Mouse (Mus musculus): ENCODE results near the gene Foxp1. TPM values are rescaled to one million over a fixed set of nuclear protein-coding genes. Genes with fewer than 3 reads are reported as not detected.

Foxp1 gene
- total and polyA plus RNA-seq, 3 experiments: 16.1 to 42.0 TPM; not detected in 1

DNA sequence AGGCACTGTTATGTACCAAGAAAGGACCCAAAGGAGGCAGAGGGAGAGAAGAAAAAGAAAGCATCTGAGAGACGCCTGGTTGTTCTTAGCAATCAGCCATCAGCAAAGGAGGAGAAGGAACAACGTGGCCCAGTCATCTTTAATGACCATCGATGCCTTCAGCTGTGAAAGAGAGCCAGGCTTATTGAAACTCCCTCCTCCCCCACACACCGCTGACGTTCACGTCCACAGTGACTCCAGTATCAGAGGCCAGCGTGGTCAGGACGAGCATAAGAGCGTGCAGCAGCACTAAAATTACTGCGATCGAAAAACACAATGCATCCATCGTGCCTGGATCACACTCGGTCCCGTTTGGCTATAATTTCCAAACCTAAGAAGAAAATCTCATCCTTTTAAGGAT, 223.3 kb downstream of the Foxp1 start:
- no peak overlapping the region for H3K9ac ChIP-seq (ENCODE audit: control insufficient read depth, low read depth, low read length, poor library complexity, severe bottlenecking)
- H3K27ac ChIP-seq (ENCODE audit: control insufficient read depth, low read depth, low read length): no peak overlapping the region
- peaks cover 0 to 4% of the 10 kb centered on the region in 2 experiments; a peak in 3 of 4 replicates for H3K4me1 ChIP-seq (ENCODE audit: control insufficient read depth in 1 of 2, insufficient read depth in 2 of 2, low read length in 2 of 2)
- no peak for TF ChIP-seq POLR2AphosphoS5 (IDR thresholded peaks at IDR 0.05; ENCODE audit: borderline replicate concordance, low read depth, low read length)
- TF ChIP-seq ZMIZ1 (IDR thresholded peaks at IDR 0.05; ENCODE audit: low read depth, low read length): no peak
- TF ChIP-seq MYC (IDR thresholded peaks at IDR 0.05; ENCODE audit: low read depth, low read length): no peak
- no peak for TF ChIP-seq NRF1 (IDR thresholded peaks at IDR 0.05; ENCODE audit: insufficient read depth, low read depth, low read length, poor library complexity, severe bottlenecking)
- no peak for TF ChIP-seq TBP (IDR thresholded peaks at IDR 0.05; ENCODE audit: low read depth, low read length)
- no peak for TF ChIP-seq EP300 (IDR thresholded peaks at IDR 0.05; ENCODE audit: low read depth in 1 of 2, low read length in 2 of 2)
- TF ChIP-seq TAL1 (IDR thresholded peaks at IDR 0.05; ENCODE audit: low read length): no peak
- TF ChIP-seq UBTF (IDR thresholded peaks at IDR 0.05; ENCODE audit: borderline replicate concordance, insufficient read depth, low read depth, low read length): no peak
- H3K4me3 ChIP-seq (ENCODE audit: control insufficient read depth in 1 of 2, insufficient read depth in 1 of 2, low read depth in 2 of 2, low read length in 2 of 2): no peak overlapping the region
- no peaks in the 10 kb centered on the region for H3K36me3 ChIP-seq (ENCODE audit: control insufficient read depth in 1 of 2, insufficient read depth in 2 of 2, low read length in 2 of 2)
- no peaks in the 10 kb centered on the region for H3K27me3 ChIP-seq (ENCODE audit: control insufficient read depth in 1 of 2, insufficient read depth in 2 of 2, low read length in 2 of 2)
- no peak for DNase-seq (ENCODE audit: low read depth, low spot score)
- H3K79me2 ChIP-seq (ENCODE audit: control insufficient read depth, insufficient read depth, low read length, poor library complexity): no peaks in the 10 kb centered on the region
- H3K9me3 ChIP-seq (replicated peaks; ENCODE audit: insufficient read depth, low read length): no peaks in the 10 kb centered on the region

DNA sequence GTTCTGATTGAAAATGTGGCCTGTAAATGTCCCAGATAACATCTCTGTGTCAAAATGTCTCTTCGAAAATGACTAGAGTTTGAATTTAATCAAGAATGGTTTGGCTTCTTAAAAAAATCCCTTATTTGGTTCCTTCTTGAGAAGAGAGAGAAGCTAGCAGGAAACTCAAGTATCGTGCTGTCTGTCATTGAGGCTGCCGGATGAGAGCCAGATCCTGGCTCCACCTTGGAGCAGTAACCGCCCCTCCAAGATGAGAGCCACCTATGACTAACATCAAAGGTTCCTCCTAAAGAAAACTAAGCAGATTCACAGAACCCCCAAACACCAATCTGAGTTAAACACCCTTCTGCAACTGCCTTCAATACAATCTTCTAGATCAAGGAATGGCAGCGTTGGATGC, 225.0 kb downstream of the Foxp1 start:
- no peak overlapping the region for H3K27ac ChIP-seq (ENCODE audit: control insufficient read depth, low read depth, low read length)
- no peaks in the 10 kb centered on the region for H3K79me2 ChIP-seq (ENCODE audit: control insufficient read depth, insufficient read depth, low read length, poor library complexity)
- H3K36me3 ChIP-seq (ENCODE audit: control insufficient read depth in 1 of 2, insufficient read depth in 2 of 2, low read length in 2 of 2): no peaks in the 10 kb centered on the region
- no peak overlapping the region for H3K4me3 ChIP-seq (ENCODE audit: control insufficient read depth in 1 of 2, insufficient read depth in 1 of 2, low read depth in 2 of 2, low read length in 2 of 2)
- no peak for DNase-seq (ENCODE audit: low read depth, low spot score)
- no peak overlapping the region for H3K9ac ChIP-seq (ENCODE audit: control insufficient read depth, low read depth, low read length, poor library complexity, severe bottlenecking)
- no peak for TF ChIP-seq ZNF384 (IDR thresholded peaks at IDR 0.05; ENCODE audit: low read depth, low read length)
- no peak for TF ChIP-seq NELFE (IDR thresholded peaks at IDR 0.05; ENCODE audit: low read depth, low read length)
- no peak for TF ChIP-seq HCFC1 (IDR thresholded peaks at IDR 0.05; ENCODE audit: low read depth, low read length)
- no peak for TF ChIP-seq ZC3H11A (IDR thresholded peaks at IDR 0.05; ENCODE audit: low read depth, low read length)
- TF ChIP-seq E2F4 (IDR thresholded peaks at IDR 0.05; ENCODE audit: borderline replicate concordance, low read depth, low read length): no peak
- no peak for TF ChIP-seq SIN3A (IDR thresholded peaks at IDR 0.05; ENCODE audit: low read length)
- TF ChIP-seq RCOR1 (IDR thresholded peaks at IDR 0.05; ENCODE audit: low read depth, low read length): no peak
- no peak for TF ChIP-seq ELF1 (IDR thresholded peaks at IDR 0.05; ENCODE audit: low read depth, low read length)
- no peak for TF ChIP-seq TAL1 (IDR thresholded peaks at IDR 0.05; ENCODE audit: low read length)
- TF ChIP-seq MAX (IDR thresholded peaks at IDR 0.05; ENCODE audit: low read length): no peak
- TF ChIP-seq MYC (IDR thresholded peaks at IDR 0.05; ENCODE audit: low read depth, low read length): no peak
- no peak for TF ChIP-seq EP300 (IDR thresholded peaks at IDR 0.05; ENCODE audit: low read depth in 1 of 2, low read length in 2 of 2)
- TF ChIP-seq POLR2AphosphoS5 (IDR thresholded peaks at IDR 0.05; ENCODE audit: borderline replicate concordance, low read depth, low read length): no peak
- TF ChIP-seq MYB (IDR thresholded peaks at IDR 0.05; ENCODE audit: low read depth, low read length): no peak
- no peak for TF ChIP-seq KAT2A (conservative IDR thresholded peaks at IDR 0.05; ENCODE audit: low read depth, low read length)
- no peak for TF ChIP-seq MAZ (IDR thresholded peaks at IDR 0.05; ENCODE audit: low read depth, low read length)
- TF ChIP-seq ZKSCAN1 (IDR thresholded peaks at IDR 0.05; ENCODE audit: low read depth, low read length): no peak
- no peak for TF ChIP-seq GABPA (IDR thresholded peaks at IDR 0.05; ENCODE audit: low read depth, low read length)
- TF ChIP-seq SMC3 (IDR thresholded peaks at IDR 0.05; ENCODE audit: low read depth, low read length): no peak
- no peak for TF ChIP-seq CTCF (IDR thresholded peaks at IDR 0.05 in 2 of 3, conservative IDR thresholded peaks at IDR 0.05 in 1 of 3; ENCODE audit: control insufficient read depth in 1 of 3, insufficient read depth in 1 of 3, low read depth in 2 of 3, low read length in 3 of 3, poor library complexity in 1 of 3, severe bottlenecking in 1 of 3)
- H3K27me3 ChIP-seq (ENCODE audit: control insufficient read depth in 1 of 2, insufficient read depth in 2 of 2, low read length in 2 of 2): no peaks in the 10 kb centered on the region
- H3K4me1 ChIP-seq (ENCODE audit: control insufficient read depth in 1 of 2, insufficient read depth in 2 of 2, low read length in 2 of 2): no peaks in the 10 kb centered on the region; a peak in 1 of 4 replicates
- no peaks in the 10 kb centered on the region for H3K9me3 ChIP-seq (replicated peaks; ENCODE audit: insufficient read depth, low read length)

Measured in MEL (cell line).